Mouse (Mus musculus) lung, postnatal 0 days (tissue): ENCODE data around the gene Gm49337.

ENCODE experiments used
- CTCF ChIP-seq: IDR thresholded peaks from 2 replicates; pipeline ENCODE4 v1.5.1; 2016; ENCODE audit warnings: antibody characterized with exemption, mild to moderate bottlenecking
- EP300 ChIP-seq: IDR thresholded peaks from 2 replicates; pipeline ENCODE4 v1.6.1; 2016; ENCODE audit warnings: antibody characterized with exemption, mild to moderate bottlenecking, control low read depth

GRCm38 (mm10) chr4:116243377-116243776 lies 70.2 kb downstream of the Gm49337 start:
- TF ChIP-seq EP300 (no peak), CTCF (no peak)
